Mouse (Mus musculus) C2C12 (cell line): Measurements from ENCODE around the gene Il16.

ENCODE experiments used
- CTCF ChIP-seq: IDR thresholded peaks from one replicate; pipeline ENCODE4 v1.5.1; 2011; ENCODE audit not compliant: control insufficient read depth, insufficient read depth, insufficient read length
- FOSL1 ChIP-seq: IDR thresholded peaks from one replicate; pipeline ENCODE4 v1.8.0; 2011; ENCODE audit warnings: mild to moderate bottlenecking, low read length; ENCODE audit not compliant: poor library complexity, insufficient read depth, severe bottlenecking
- MAX ChIP-seq: IDR thresholded peaks from one replicate; pipeline ENCODE4 v1.6.1; 2011; ENCODE audit warnings: mild to moderate bottlenecking, control low read depth

GRCm38 (mm10) chr7:83637781-83638583 lies 107.5 kb downstream of the Il16 start:
- no peak for TF ChIP-seq CTCF
- no peak for TF ChIP-seq MAX
- TF ChIP-seq FOSL1 = no peak
